Mouse (Mus musculus) kidney, postnatal 4 days (tissue): Measurements from ENCODE around the gene Obscn.

ENCODE experiments used
- DNase-seq, 2 experiments: peaks; one replicate each; pipeline ENCODE4 v3.0.0; 2021; ENCODE audit warnings: mixed read lengths in 2 of 2

Obscn gene

GRCm38 (mm10) chr11:59051031-59051430 is 85.2 kb downstream of the Obscn start:
- DNase-seq: peak in 1 of 2 experiments; percentile 22

GRCm38 (mm10) chr11:59044703-59045330 is 91.4 kb downstream of the Obscn start:
- no peak for DNase-seq

- DNase-seq: no peak
These were observed 107.2 kb downstream of the Obscn start for GRCm38 (mm10) chr11:59029003-59029402.

- peak; percentile 59 to 68 for DNase-seq
These were observed 109.8 kb downstream of the Obscn start for GRCm38 (mm10) chr11:59026411-59026810.

- DNase-seq: peak; percentile 62 to 72
These were observed 121.2 kb downstream of the Obscn start for GRCm38 (mm10) chr11:59015052-59015451.

DNA sequence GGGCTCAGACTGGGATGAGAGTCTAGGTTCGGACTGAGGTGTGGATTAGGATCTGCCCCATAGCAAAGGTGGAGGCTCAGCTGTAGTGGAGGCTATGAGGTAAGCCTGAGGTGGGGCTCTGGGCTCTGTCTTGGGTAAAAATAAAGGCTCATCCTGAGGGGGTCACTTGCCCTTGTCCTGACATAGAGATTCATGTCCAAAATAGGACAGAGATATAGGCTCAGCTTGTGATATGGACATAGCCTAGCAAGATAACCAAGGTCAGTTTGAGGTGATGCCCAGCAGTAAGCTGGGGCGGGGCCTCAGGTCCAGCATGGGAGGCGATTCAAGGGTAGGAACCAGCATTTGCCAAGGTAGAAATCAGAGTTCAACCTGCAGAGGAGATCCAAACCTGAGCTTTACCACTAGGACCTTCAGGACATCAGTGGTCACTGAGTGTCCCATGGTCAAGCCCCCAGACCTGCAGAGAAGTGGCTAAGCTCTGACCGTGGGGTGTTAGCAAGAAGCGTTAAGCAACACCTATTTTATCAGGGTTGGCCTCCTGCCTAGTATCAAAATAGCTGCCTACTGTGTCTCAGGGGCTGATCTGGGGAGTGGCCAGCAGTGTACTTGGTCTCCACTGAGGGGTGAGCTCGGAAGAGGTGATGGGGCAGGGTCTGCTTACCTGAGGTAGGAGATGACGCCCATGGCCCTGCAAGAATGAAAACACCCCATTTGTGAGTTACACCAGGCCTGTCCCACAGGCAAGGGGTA is 133.7 kb downstream of the Obscn start:
- DNase-seq: no peak

GRCm38 (mm10) chr11:59000635-59001034 is 135.6 kb downstream of the Obscn start:
- DNase-seq: no peak

- no peak for DNase-seq
These were observed 136.4 kb downstream of the Obscn start for GRCm38 (mm10) chr11:58999830-59000229.

DNA sequence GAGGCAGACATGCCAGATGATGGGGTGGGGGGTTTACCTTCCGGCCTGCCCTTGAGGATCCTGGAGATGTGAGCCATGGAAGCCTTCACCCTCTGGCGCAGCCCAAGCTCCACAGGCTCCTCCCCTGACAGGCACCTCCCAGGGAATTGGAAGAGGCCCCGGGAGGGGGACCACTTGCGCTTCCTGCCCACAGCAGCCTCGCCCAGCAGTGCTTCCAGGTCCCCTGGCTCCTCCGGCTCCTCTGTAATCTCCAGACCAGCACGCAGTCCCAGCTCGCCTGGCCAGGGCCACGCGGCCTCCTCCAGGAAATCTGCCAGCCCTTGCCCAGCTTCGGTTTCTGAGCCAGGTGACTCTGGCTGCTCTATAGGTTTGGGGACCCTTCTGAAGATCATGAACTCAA is 137.0 kb downstream of the Obscn start:
- DNase-seq: peak; percentile 27 to 44

DNA sequence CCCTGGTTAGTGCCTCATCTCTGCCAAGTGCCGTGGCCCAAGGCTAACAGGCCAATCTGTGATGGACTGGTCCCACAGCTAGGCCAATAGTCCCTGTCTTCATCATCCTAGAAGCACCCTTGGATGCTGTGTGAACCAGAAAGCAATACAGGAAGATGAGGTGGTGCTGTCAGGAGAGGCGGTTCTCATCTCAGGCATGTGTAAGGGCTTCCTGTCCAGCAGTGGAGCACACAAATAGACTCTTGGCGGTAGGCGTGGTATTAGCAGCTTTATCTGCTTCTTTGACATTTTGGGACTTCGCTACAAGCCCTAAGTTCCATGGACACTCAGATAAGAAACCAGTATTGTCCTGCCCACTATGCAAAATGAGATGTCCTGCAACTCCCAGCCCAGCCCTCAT is 138.7 kb downstream of the Obscn start:
- DNase-seq: no peak

DNA sequence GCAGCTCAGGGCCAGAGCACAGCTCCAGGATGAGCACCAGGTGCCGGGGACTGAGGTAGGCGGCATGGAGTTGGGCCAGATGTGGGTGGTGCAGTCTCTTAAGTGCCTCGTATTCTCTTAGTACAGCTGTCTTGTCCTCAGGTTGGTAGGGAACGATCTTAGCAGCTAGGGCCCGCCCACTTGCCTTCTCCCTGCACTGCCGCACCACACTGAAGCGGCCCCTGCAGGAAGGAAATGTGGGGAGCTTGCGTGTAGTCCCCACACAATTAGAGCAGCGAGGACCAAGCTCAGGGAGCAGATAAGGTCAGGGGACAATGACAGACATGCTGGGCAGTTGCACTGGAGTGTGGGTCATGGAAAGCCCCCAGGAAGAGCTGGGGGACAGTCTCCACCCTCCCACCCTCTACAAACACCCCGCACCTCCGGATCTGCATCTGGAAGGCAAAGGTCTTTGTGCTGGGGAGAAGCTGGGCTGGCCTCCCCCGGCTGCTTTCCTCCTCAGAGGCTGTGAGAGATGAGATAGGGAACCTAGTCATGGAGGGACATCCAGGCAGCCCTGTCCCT is 140.3 kb downstream of the Obscn start:
- no peak for DNase-seq

- DNase-seq: no peak
These were observed 141.0 kb downstream of the Obscn start for GRCm38 (mm10) chr11:58995061-58995806.

DNA sequence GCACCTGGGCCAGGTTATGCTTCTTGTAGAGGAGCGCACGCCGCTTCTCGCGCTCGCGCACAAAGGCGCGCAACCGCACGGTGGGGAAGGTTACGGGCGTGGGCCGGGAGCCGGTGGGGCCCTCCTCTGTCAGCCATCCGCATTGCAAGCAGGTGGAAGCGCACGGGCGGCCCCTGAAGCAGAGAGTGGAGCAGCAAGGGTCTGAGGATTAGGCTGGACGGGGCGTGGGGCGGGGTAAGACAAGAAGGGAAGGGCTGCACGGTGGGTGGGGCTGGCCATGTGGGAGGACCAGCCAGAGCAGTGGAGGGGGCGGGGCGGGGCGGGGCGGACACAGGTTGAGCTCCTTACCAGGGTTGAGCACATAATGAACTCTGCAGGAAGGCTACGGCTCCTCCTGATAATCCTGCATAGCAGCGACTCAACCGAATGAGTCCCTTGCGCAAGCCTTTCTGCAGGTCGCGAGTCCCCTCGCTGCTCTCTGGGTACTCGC is 141.8 kb downstream of the Obscn start:
- DNase-seq: peak; percentile 75 to 85

GRCm38 (mm10) chr11:58993091-58993670 is 143.0 kb downstream of the Obscn start:
- no peak for DNase-seq

DNA sequence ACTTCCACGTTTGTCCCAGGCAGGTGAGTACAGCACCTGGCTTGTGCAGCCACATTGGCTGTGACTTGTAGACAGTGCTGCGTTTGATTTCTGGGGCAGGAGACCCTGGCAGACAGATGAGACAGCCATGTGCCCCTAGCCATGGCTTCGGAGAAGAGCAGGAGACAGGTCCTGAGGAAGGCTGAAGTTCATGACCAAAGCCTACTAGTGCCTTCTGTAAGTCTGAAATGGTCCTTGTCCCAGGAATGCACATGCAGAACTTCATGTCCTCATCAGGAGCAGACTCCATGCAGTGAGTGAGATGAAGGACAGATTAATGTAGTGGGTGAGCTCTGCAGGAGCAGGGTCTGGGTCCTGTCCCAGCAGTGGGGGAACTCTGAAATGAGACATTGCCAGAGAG is 144.3 kb downstream of the Obscn start:
- no peak for DNase-seq

DNA sequence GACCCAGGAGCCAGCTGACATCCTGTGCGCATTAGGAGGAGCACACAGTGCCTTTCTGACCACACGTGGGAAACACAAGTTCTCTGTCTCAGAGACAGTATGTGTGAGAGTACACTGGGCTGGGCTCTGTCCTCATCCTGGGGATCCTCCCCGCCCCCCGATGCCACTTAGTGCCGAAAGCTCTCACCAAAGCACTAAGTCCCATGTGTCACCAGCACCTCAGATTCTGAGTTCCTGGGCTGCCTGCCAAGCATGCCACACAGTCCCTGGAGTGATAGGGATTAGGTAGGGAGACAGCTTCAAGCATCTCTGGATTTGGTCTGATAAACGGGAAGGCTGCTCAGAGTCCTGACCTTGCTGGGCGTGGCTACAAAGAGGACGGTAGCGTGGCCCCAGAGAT is 145.4 kb downstream of the Obscn start:
- DNase-seq: no peak

DNA sequence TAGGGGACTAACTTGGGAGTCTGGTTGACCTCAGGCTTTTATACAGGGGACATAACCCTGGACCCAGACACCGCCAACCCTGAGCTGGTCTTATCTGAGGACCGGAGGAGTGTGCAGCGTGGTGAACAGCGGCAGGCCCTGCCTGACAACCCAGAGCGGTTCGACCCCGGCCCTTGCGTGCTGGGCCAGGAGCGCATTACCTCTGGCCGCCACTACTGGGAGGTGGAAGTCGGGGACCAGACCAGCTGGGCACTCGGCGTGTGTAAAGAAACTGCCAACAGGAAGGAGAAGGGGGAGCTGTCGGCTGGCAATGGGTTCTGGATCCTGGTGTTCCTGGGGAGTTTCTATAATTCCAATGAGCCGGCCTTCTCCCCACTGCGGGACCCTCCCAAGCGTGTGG is 146.1 kb downstream of the Obscn start:
- no peak for DNase-seq

DNA sequence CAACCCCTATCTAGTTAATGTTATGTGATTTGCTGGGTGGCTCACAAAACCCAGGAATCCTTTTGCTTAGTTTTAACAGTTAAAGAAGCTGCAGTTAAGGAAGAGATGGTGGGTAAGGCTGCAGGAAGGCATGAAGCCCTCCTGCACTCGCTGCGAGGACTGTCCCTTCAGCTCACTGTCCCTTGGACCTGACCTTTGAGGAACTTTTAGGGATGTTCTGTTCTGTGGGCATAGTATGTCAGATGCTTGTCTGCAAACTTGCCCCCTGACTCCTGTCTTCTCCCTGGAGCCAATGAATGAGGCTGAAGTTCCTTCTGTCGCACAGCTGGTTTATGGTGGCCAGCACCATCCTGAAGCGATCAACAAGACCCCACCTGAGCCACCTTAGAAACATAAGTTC is 147.0 kb downstream of the Obscn start:
- DNase-seq: no peak

DNA sequence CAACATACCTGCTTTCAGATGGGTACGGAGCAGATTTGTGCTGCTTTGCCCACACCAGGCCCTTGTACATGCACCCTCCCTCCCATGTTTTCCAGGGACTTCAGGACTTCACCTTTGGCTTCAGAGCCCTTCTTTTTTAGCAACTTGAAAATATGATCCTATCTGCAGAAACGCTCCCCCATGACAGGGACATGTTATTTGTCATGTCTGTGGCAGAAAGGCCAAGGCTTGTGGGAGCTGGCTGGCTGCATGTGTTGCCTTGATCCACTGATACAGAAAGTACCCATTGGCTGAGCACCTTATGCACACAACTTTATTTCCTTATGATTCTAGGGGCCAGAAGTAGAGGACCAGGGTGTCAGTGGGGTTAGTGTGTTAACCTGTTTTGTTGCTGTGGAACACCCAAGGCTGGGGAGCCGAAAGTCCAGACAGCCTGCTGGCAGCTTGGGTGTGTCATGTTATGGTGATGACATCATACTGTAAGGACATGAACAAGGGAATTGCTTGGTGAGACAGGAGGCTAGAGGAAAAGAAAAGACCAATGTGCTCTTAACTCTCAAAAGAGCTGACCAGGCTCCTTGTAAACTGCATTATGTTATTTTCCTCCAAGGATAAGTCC is 150.8 kb downstream of the Obscn start:
- no peak for DNase-seq

DNA sequence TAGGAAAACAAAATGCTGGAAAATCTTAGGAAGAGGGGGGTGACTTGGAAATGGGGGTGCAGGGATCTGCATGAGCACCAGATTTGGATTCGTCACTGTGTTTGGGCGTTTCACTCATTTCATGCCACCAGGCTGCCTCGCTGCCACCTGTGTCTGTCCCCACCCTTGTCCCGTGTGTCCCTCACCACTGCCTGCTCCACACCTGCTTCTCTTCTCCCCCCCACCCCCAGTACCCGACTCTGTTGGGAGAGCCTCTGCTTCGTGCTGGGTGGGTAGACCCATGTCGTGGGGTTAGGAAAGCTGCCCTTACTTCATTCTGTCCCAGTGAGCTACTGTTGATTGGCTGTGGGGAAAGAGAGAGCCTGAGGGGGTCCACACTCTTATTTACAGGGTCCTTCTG is 151.5 kb downstream of the Obscn start:
- DNase-seq: no peak

DNA sequence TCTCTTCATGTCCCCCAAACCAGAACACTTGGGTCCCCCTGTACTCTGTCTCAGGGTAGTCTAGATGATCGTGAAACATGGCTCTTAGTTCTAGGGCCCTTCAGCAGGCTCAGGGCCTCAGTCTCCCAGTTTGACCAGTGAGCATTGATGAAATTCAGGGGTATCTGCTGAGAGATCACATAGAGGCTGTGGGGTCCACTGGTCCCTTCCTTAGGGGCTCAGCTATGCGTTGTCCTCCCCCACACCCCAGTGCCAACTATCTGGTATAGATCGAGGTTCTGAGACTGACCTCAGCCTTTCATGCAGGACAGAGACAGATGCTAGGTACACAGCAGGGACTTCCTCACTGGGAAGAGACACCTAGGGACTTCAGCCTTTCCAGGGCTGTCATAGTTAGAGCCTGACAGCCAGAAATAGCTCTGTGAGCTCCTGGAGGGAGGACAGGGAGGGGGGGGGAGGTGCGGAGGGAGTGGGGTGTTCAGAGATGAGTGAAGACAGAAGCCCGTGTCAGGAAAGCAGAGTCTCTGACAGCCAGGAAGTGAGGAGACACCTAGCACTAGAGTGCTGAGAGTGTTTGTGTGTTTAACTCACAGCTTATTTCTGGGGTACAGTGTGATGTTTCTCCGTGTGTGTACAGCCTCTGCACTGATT is 152.4 kb downstream of the Obscn start:
- DNase-seq: no peak
